Mouse (Mus musculus): ENCODE measurements around the gene Kcnj11. TPM values are rescaled to one million over a fixed set of nuclear protein-coding genes. Genes with fewer than 3 reads are reported as not detected.

Kcnj11 gene
- total and polyA plus RNA-seq, 2 experiments from 2014 or later: 2.6 to 13.1 TPM

DNA sequence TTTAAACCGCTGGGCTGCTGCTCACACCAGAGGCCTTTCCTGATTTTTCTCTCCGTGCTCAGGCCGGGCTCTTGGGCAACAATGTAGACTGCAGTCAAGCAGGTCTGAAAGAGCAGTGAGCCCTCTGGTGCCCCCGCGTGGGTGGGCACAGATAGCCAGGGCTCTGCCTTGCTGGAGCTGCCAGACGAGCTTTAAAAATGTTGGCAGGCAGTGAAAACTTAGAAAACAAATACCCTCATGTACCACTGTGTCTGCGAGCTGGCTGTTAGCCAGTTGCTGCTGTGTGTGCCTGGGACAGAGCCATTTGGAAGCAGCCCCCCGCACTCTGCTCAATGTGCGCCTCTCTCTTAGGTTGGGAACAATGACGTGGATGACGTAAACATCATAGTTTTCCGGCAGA is 22.9 kb downstream of the Kcnj11 start:
- peak; percentile 77 for ATAC-seq
- WGBS: 41% methylated on average over 12 of the region's 12 CpGs
- H3K27me3 ChIP-seq (ENCODE audit: insufficient read depth, low read length): no peaks in the 10 kb centered on the region
- H3K4me1 ChIP-seq (ENCODE audit: insufficient read depth): no peaks in the 10 kb centered on the region
- peak; percentile 22; the same call in 1 of the 2 replicates for TF ChIP-seq CTCF (IDR thresholded peaks at IDR 0.05; ENCODE audit: low read depth)
- no peak overlapping the region for H3K9ac ChIP-seq
- no peaks in the 10 kb centered on the region for H3K9me3 ChIP-seq (ENCODE audit: low read length)
- H3K4me3 ChIP-seq (ENCODE audit: low read depth, low read length): no peak overlapping the region
- H3K36me3 ChIP-seq (ENCODE audit: insufficient read depth): peaks cover 82% of the 10 kb centered on the region
- no peak overlapping the region for H3K27ac ChIP-seq (ENCODE audit: low read depth, low read length)
- DNase-seq: peak; percentile 48
- H3K4me2 ChIP-seq (ENCODE audit: low read depth): no peak overlapping the region

- H3K36me3 ChIP-seq (ENCODE audit: insufficient read depth): peaks cover 83% of the 10 kb centered on the region
- no peak overlapping the region for H3K4me3 ChIP-seq (ENCODE audit: low read depth, low read length)
- no peaks in the 10 kb centered on the region for H3K9me3 ChIP-seq (ENCODE audit: low read length)
- 82% methylated on average over 7 of the region's 7 CpGs for WGBS
- DNase-seq: no peak
- H3K27me3 ChIP-seq (ENCODE audit: insufficient read depth, low read length): no peaks in the 10 kb centered on the region
- ATAC-seq: no peak
- no peak for TF ChIP-seq CTCF (IDR thresholded peaks at IDR 0.05; ENCODE audit: low read depth)
- no peaks in the 10 kb centered on the region for H3K4me1 ChIP-seq (ENCODE audit: insufficient read depth)
- H3K4me2 ChIP-seq (ENCODE audit: low read depth): no peak overlapping the region
- H3K9ac ChIP-seq: no peak overlapping the region
- no peak overlapping the region for H3K27ac ChIP-seq (ENCODE audit: low read depth, low read length)
These were observed 23.7 kb downstream of the Kcnj11 start for GRCm38 (mm10) chr7:46076844-46077243.

DNA sequence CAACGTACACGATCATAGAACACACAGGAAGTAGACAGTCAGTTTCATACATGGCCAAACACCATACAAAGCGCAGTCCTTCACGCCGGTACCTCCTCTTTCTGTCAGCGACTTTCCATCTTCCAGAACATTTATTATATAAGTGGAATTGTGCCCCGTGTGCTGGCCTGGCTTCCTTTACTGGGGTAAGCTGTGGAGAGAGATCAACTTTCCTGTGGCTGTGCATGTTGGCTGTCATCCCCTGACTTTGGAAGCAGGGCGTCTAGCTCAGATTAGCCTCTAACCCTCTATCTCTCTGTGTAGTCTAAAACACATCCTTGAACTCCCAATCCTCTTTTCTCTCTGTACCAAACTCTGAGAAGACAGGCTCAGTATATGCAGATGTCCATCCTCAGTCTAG is 31.7 kb downstream of the Kcnj11 start:
- H3K36me3 ChIP-seq (ENCODE audit: insufficient read depth): peaks cover 92% of the 10 kb centered on the region
- no peak overlapping the region for H3K4me3 ChIP-seq (ENCODE audit: low read depth, low read length)
- WGBS: 95% methylated on average over 8 of the region's 8 CpGs
- no peaks in the 10 kb centered on the region for H3K9me3 ChIP-seq (ENCODE audit: low read length)
- no peak overlapping the region for H3K4me2 ChIP-seq (ENCODE audit: low read depth)
- H3K27ac ChIP-seq (ENCODE audit: low read depth, low read length): no peak overlapping the region
- H3K9ac ChIP-seq: no peak overlapping the region
- DNase-seq (no peak), ATAC-seq (no peak)
- H3K27me3 ChIP-seq (ENCODE audit: insufficient read depth, low read length): no peaks in the 10 kb centered on the region
- H3K4me1 ChIP-seq (ENCODE audit: insufficient read depth): no peaks in the 10 kb centered on the region
- no peak for TF ChIP-seq CTCF (IDR thresholded peaks at IDR 0.05; ENCODE audit: low read depth)

GRCm38 (mm10) chr7:46063296-46063695 is 37.3 kb downstream of the Kcnj11 start:
- no peak for DNase-seq
- no peak overlapping the region for H3K4me3 ChIP-seq (ENCODE audit: low read depth, low read length)
- whole genome bisulfite sequencing: 95% methylated on average over 6 of the region's 6 CpGs
- TF ChIP-seq CTCF (IDR thresholded peaks at IDR 0.05; ENCODE audit: low read depth): no peak
- H3K4me1 ChIP-seq (ENCODE audit: insufficient read depth): no peaks in the 10 kb centered on the region
- H3K36me3 ChIP-seq (ENCODE audit: insufficient read depth): peaks cover 88% of the 10 kb centered on the region
- no peak overlapping the region for H3K27ac ChIP-seq (ENCODE audit: low read depth, low read length)
- H3K27me3 ChIP-seq (ENCODE audit: insufficient read depth, low read length): no peaks in the 10 kb centered on the region
- H3K9ac ChIP-seq: no peak overlapping the region
- H3K9me3 ChIP-seq (ENCODE audit: low read length): no peaks in the 10 kb centered on the region
- no peak for ATAC-seq
- no peak overlapping the region for H3K4me2 ChIP-seq (ENCODE audit: low read depth)

GRCm38 (mm10) chr7:46061614-46062013 is 39.0 kb downstream of the Kcnj11 start:
- Histone ChIP-seq H3K9me3 (ENCODE audit: low read length) (no peaks in the 10 kb centered on the region), H3K27ac (ENCODE audit: low read depth, low read length) (no peak overlapping the region), H3K27me3 (ENCODE audit: insufficient read depth, low read length) (no peaks in the 10 kb centered on the region), H3K4me2 (ENCODE audit: low read depth) (no peak overlapping the region), H3K9ac (no peak overlapping the region), H3K4me3 (ENCODE audit: low read depth, low read length) (no peak overlapping the region), H3K4me1 (ENCODE audit: insufficient read depth) (no peaks in the 10 kb centered on the region), H3K36me3 (ENCODE audit: insufficient read depth) (peaks cover 88% of the 10 kb centered on the region)
- DNase-seq (no peak), ATAC-seq (no peak)
- no peak for TF ChIP-seq CTCF (IDR thresholded peaks at IDR 0.05; ENCODE audit: low read depth)
- WGBS: 96% methylated on average over 16 of the region's 16 CpGs

- no peak overlapping the region for H3K4me3 ChIP-seq (ENCODE audit: low read depth, low read length)
- no peaks in the 10 kb centered on the region for H3K27me3 ChIP-seq (ENCODE audit: insufficient read depth, low read length)
- H3K4me2 ChIP-seq (ENCODE audit: low read depth): no peak overlapping the region
- no peaks in the 10 kb centered on the region for H3K9me3 ChIP-seq (ENCODE audit: low read length)
- peaks cover 87% of the 10 kb centered on the region for H3K36me3 ChIP-seq (ENCODE audit: insufficient read depth)
- no peak for TF ChIP-seq CTCF (IDR thresholded peaks at IDR 0.05; ENCODE audit: low read depth)
- H3K9ac ChIP-seq: no peak overlapping the region
- H3K27ac ChIP-seq (ENCODE audit: low read depth, low read length): no peak overlapping the region
- WGBS: 96% methylated on average over 8 of the region's 8 CpGs
- DNase-seq (no peak), ATAC-seq (no peak)
- no peaks in the 10 kb centered on the region for H3K4me1 ChIP-seq (ENCODE audit: insufficient read depth)
These were observed 39.9 kb downstream of the Kcnj11 start for GRCm38 (mm10) chr7:46060688-46061087.

- no peak for ATAC-seq
- no peak overlapping the region for H3K4me3 ChIP-seq (ENCODE audit: low read depth, low read length)
- H3K4me2 ChIP-seq (ENCODE audit: low read depth): no peak overlapping the region
- H3K9me3 ChIP-seq (ENCODE audit: low read length): no peaks in the 10 kb centered on the region
- peaks cover 92% of the 10 kb centered on the region for H3K36me3 ChIP-seq (ENCODE audit: insufficient read depth)
- no peak for DNase-seq
- H3K9ac ChIP-seq: no peak overlapping the region
- no peaks in the 10 kb centered on the region for H3K27me3 ChIP-seq (ENCODE audit: insufficient read depth, low read length)
- WGBS: 92% methylated on average over 11 of the region's 11 CpGs
- no peaks in the 10 kb centered on the region for H3K4me1 ChIP-seq (ENCODE audit: insufficient read depth)
- H3K27ac ChIP-seq (ENCODE audit: low read depth, low read length): no peak overlapping the region
- no peak for TF ChIP-seq CTCF (IDR thresholded peaks at IDR 0.05; ENCODE audit: low read depth)
These were observed 41.7 kb downstream of the Kcnj11 start for GRCm38 (mm10) chr7:46058882-46059281.

DNA sequence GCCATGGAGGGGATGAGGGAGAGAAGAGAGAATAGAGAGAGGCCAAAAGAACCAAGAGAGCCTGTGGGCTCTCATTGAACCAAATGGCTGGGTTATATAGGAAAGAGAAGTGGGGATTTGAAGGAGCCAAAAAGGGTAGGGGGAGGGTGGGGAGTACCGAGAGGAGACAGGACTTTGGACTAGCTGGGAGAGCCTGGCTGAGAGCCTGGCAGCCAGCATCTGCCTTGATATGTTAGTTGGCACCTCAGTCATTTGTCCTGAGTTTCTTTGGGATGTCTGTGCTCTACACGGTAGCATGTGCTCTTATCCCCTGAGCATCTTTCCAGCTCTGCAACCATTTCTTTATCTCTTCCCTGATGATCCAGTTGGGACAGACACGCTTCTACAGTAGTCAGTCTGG is 47.0 kb downstream of the Kcnj11 start:
- ATAC-seq: no peak
- WGBS: 67% methylated on average over 3 of the region's 3 CpGs
- no peak for TF ChIP-seq CTCF (IDR thresholded peaks at IDR 0.05; ENCODE audit: low read depth)

More for the DNA sequence above, 47.0 kb downstream of the Kcnj11 start:
- Histone ChIP-seq H3K9ac (no peak overlapping the region), H3K9me3 (ENCODE audit: low read length) (no peaks in the 10 kb centered on the region), H3K36me3 (ENCODE audit: insufficient read depth) (peaks cover 75% of the 10 kb centered on the region), H3K27ac (ENCODE audit: low read depth, low read length) (no peak overlapping the region), H3K4me3 (ENCODE audit: low read depth, low read length) (no peak overlapping the region), H3K4me1 (ENCODE audit: insufficient read depth) (no peaks in the 10 kb centered on the region), H3K4me2 (ENCODE audit: low read depth) (no peak overlapping the region), H3K27me3 (ENCODE audit: insufficient read depth, low read length) (no peaks in the 10 kb centered on the region)
- peak; percentile 33 for DNase-seq

Data from forebrain, postnatal 0 days (tissue).